Mouse (Mus musculus): ENCODE measurements around the gene Fkbp5.

DNA sequence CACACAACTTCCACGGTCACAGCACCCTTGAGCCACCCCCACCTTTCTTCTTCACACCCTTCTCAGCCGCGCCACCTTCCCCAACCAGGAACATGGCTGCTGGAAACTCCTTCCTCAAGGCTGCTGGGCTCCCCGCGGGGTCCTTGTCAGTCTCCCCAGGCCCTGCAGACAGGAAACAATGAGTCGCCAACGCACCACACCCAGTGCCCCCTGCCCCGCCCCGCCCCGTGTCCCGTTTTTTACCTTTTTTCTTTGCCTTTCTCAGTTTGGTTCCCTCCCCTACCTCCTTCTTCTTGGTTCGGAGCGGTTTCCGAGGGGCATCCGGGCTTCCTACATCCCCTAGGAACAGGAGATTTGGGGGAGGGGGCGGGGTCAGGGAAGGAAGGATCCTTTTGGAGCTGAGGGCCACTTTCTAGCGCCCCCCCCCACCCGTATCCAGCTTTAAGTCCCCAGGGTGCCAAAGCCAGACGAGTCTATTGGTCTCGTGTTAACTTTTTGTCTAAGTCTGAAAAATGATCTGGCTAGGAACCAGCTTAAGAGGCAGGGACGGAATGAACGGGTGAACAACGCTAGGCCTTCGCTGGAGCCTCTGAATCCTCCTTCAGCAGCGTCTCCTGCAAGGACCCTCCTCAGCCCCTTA is 154.6 kb downstream of the Fkbp5 start:
- TF ChIP-seq POLR2A (IDR thresholded peaks at IDR 0.05; ENCODE audit: low read depth, low read length): no peak
- TF ChIP-seq CTCF (IDR thresholded peaks at IDR 0.05; ENCODE audit: extremely low read depth, insufficient read depth, insufficient read length, insufficient replicate concordance): no peak

All from spleen, adult 2 months (tissue).